Mouse (Mus musculus) liver, postnatal 0 days (tissue): Measurements from ENCODE around the gene Fbxl13.

Experiments used
- CTCF ChIP-seq: sonication (generic); IDR thresholded peaks from 2 replicates; pipeline ENCODE4 v1.5.1; 2016; ENCODE audit warnings: antibody characterized with exemption, low read depth
- EP300 ChIP-seq: IDR thresholded peaks from 2 replicates; pipeline ENCODE4 v1.6.1; 2016; ENCODE audit warnings: antibody characterized with exemption, low read depth, mild to moderate bottlenecking

DNA sequence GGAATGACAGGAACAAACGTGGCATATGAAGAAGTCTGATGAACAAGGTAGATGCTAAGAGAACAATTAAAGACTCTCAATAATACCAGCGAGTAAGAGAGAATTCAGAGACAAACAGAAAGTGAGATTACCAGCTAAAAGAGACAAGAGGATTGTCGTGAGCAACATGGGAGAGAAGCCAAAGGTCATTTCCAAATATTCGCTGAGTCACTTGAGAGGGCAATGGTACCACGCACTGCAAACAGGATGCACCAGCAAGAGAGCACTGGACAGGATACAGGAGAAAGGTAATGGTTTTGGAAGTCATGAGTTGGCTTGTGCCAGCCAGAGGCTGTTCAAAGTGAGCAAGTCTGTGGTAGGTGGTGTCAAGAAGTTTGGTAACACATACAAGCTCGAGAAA, 39.5 kb downstream of the Fbxl13 start:
- TF ChIP-seq CTCF (no peak), EP300 (no peak)
